8 mouse cellular contexts compared by ENCODE assay signal in the genomic region with DNA sequence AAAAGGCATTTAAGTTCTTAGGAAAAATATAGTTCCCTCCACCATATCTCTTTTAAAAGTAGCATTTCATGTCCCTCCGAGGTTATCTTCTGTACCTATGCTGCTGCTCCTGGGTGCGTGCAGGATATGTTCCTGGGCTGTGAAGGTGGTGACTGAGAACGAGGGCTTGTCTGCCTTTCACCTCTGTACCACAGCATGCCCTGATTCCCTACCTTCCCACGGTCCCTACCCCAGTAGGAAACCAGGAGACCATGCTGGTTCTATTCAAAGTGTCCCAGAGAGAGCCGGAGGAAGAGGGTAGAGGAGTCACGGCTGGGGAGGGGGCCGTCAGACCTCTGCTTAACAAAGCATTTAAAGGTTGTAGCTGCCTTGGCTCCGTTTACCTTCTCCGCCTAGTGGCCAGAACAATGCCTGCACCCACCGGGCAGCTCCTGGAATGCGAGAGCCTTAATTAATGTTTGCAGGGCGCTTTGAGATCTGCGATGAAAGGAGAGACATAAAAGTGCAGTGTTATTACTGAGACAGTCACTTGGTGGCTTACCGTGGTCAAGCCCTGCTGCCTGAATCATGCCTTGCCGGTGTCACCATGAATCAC. TPM values are rescaled to one million over a fixed set of nuclear protein-coding genes. Genes with fewer than 3 reads are reported as not detected.
A peak's percentile ranks its signal among the peaks of the same experiment; 100 is the strongest.
DNase-seq lines count a peak whose midpoint lies in the region; ATAC-seq and TF ChIP-seq lines count a peak whose summit lies in the region.

No protein-coding gene starts in this region.

- peak; percentile 82 for TF ChIP-seq CTCF in midbrain, postnatal 0 days (IDR thresholded peaks at IDR 0.05)

- H3K27me3 ChIP-seq in limb, embryonic 11.5 days (ENCODE audit: control insufficient read depth, insufficient read depth, low read length), result peaks cover 6% of the 10 kb centered on the region; the same call in 1 of the 2 replicates
- peaks cover 13% of the 10 kb centered on the region for H3K27me3 ChIP-seq in midbrain, postnatal 0 days (ENCODE audit: insufficient read depth, low read length)

- H3K4me3 ChIP-seq in limb, embryonic 11.5 days (ENCODE audit: low read depth, low read length), result no peak overlapping the region
- peak overlapping the region; percentile 16; the same call in 1 of the 2 replicates for H3K4me3 ChIP-seq in midbrain, postnatal 0 days (ENCODE audit: low read depth, low read length)

- H3K27ac ChIP-seq in limb, embryonic 11.5 days (replicated peaks; ENCODE audit: low read depth, low read length), result no peak overlapping the region
- H3K27ac ChIP-seq in midbrain, postnatal 0 days (ENCODE audit: low read depth, low read length), result no peak overlapping the region

- H3K9me3 ChIP-seq in limb, embryonic 11.5 days (ENCODE audit: control insufficient read depth, low read length), result no peaks in the 10 kb centered on the region
- no peaks in the 10 kb centered on the region for H3K9me3 ChIP-seq in midbrain, postnatal 0 days (ENCODE audit: low read length)

- peak overlapping the region; percentile 24; the same call in 1 of the 2 replicates for H3K4me2 ChIP-seq in limb, embryonic 11.5 days (ENCODE audit: low read depth, severe bottlenecking)
- H3K4me2 ChIP-seq in midbrain, postnatal 0 days (ENCODE audit: low read depth, low read length, poor library complexity, severe bottlenecking), result peak overlapping the region; percentile 49

- no peaks in the 10 kb centered on the region for H3K36me3 ChIP-seq in limb, embryonic 11.5 days (ENCODE audit: control insufficient read depth, insufficient read depth, low read length)
- H3K36me3 ChIP-seq in midbrain, postnatal 0 days (ENCODE audit: insufficient read depth, low read length), result no peaks in the 10 kb centered on the region

- no peak overlapping the region for H3K9ac ChIP-seq in limb, embryonic 11.5 days (ENCODE audit: low read length)
- H3K9ac ChIP-seq in midbrain, postnatal 0 days (replicated peaks; ENCODE audit: low read length, poor library complexity, severe bottlenecking), result no peak overlapping the region

- intact Hi-C loops in heart, postnatal 14 days (cut with DNase I), result no loop called here

- ATAC-seq in CD4-positive, CD25-positive, alpha-beta regulatory T cell, adult 4 months, result peak; percentile 43
- ATAC-seq in limb, embryonic 11.5 days (ENCODE audit: insufficient number of reproducible peaks, low FRiP score, low TSS enrichment, low read depth), result 0 out of 2 replicates have a peak, but pooled peaks have one; percentile 18
- peak; percentile 64 for ATAC-seq in midbrain, postnatal 0 days (ENCODE audit: low FRiP score)

- DNase-seq in adrenal gland, postnatal 10 days, result peak; percentile 58
- no peak for DNase-seq in adrenal gland, postnatal 4 days (ENCODE audit: low spot score in 2 of 2)
- DNase-seq in embryo, embryonic 10 days (ENCODE audit: low spot score), result peak; percentile 85
- peak; percentile 38 to 62 for DNase-seq in heart, postnatal 14 days
- DNase-seq in limb, embryonic 11.5 days (ENCODE audit: low spot score), result peak; percentile 92
- peak; percentile 62 for DNase-seq in midbrain, postnatal 0 days (ENCODE audit: low spot score)
- no peak for DNase-seq in right cerebral cortex, adult 18-20 months

- peaks cover 19% of the 10 kb centered on the region for H3K4me1 ChIP-seq in limb, embryonic 11.5 days (ENCODE audit: control insufficient read depth, insufficient read depth, low read length)
- peaks cover 5% of the 10 kb centered on the region; the same call in 1 of the 2 replicates for H3K4me1 ChIP-seq in midbrain, postnatal 0 days (ENCODE audit: insufficient read depth, low read length)

- 2% methylated on average over 15 of the region's 15 CpGs for WGBS in limb, embryonic 11.5 days
- WGBS in midbrain, postnatal 0 days, result 2% methylated on average over 15 of the region's 15 CpGs

RNA-seq across cellular contexts. Expression of gene Lrrc15, which starts 0.8 kb away (rescaled TPM):
- 1 to 10 TPM in 1 of 2 experiments, under 1 TPM in 1; 0.27 to 1.3 TPM for total RNA-seq in adrenal gland, postnatal 10 days (2021)
- under 1 TPM; 0.34 to 0.54 TPM for total RNA-seq in adrenal gland, postnatal 4 days (2021)
- not detected for polyA plus RNA-seq in CD4-positive, CD25-positive, alpha-beta regulatory T cell, adult 4 months (2017; shearing (Covaris generic))
- under 1 TPM; 0.29 to 0.33 TPM for total RNA-seq in heart, postnatal 14 days (2021)
- polyA plus RNA-seq in limb, embryonic 11.5 days (2014; fragmentation: Nextera tagmentation; extraction: Ambion mirVana), result 0.74 and 0.89 TPM in 2 replicates
- total RNA-seq in midbrain, postnatal 0 days (2014; rRNA removed), result 0.28 and 0.60 TPM in 2 replicates
- polyA plus RNA-seq in midbrain, postnatal 0 days (2015; fragmentation: Nextera tagmentation; extraction: Ambion mirVana), result 0.11 and 0.15 TPM in 2 replicates

RNA-seq across cellular contexts. Expression of gene Cpn2, which starts 16.5 kb away (rescaled TPM):
- 10 to 100 TPM; 19.5 to 28.3 TPM for total RNA-seq in adrenal gland, postnatal 10 days (2021)
- total RNA-seq in adrenal gland, postnatal 4 days (2021), result 10 to 100 TPM in 1 of 2 experiments, 1 to 10 TPM in 1; 1.3 to 10.9 TPM
- polyA plus RNA-seq in CD4-positive, CD25-positive, alpha-beta regulatory T cell, adult 4 months (2017; shearing (Covaris generic)), result not detected
- under 1 TPM in 1 of 2 experiments, not detected in 1; 0.14 TPM for total RNA-seq in heart, postnatal 14 days (2021)
- not detected in 2 replicates for polyA plus RNA-seq in limb, embryonic 11.5 days (2014; fragmentation: Nextera tagmentation; extraction: Ambion mirVana)
- not detected in 2 replicates for total RNA-seq in midbrain, postnatal 0 days (2014; rRNA removed)
- not detected in 2 replicates for polyA plus RNA-seq in midbrain, postnatal 0 days (2015; fragmentation: Nextera tagmentation; extraction: Ambion mirVana)

RNA-seq across cellular contexts. Expression of gene Gp5, which starts 26.7 kb away (rescaled TPM):
- under 1 TPM; 0.51 to 0.73 TPM for total RNA-seq in adrenal gland, postnatal 10 days (2021)
- total RNA-seq in adrenal gland, postnatal 4 days (2021), result 1 to 10 TPM in 1 of 2 experiments, under 1 TPM in 1; 0.34 to 1.3 TPM
- polyA plus RNA-seq in CD4-positive, CD25-positive, alpha-beta regulatory T cell, adult 4 months (2017; shearing (Covaris generic)), result not detected
- under 1 TPM; 0.33 to 0.39 TPM for total RNA-seq in heart, postnatal 14 days (2021)
- polyA plus RNA-seq in limb, embryonic 11.5 days (2014; fragmentation: Nextera tagmentation; extraction: Ambion mirVana), result 1.5 and 2.8 TPM in 2 replicates
- total RNA-seq in midbrain, postnatal 0 days (2014; rRNA removed), result 2.1 and 2.6 TPM in 2 replicates
- polyA plus RNA-seq in midbrain, postnatal 0 days (2015; fragmentation: Nextera tagmentation; extraction: Ambion mirVana), result 0.75 and 0.78 TPM in 2 replicates

Comparison
In these comparisons a context has a peak if more than half of its experiments do, and no peak if none do; other contexts are left out.
1. DNase-seq: peak in adrenal gland, postnatal 10 days (single experiment), embryo, embryonic 10 days (single experiment), heart, postnatal 14 days (2 of 2), limb, embryonic 11.5 days (single experiment) and midbrain, postnatal 0 days (single experiment); none in adrenal gland, postnatal 4 days (0 of 2) and right cerebral cortex, adult 18-20 months (single experiment).
2. Peak in every context shown above with its lines, with median percentiles within 50 percentile points of each other: ATAC-seq.